Mouse (Mus musculus) hindbrain, embryonic 15.5 days (tissue): ENCODE measurements around the gene Arhgef26. TPM values are rescaled to one million over a fixed set of nuclear protein-coding genes. Genes with fewer than 3 reads are reported as not detected.
A peak's percentile ranks its signal among the peaks of the same experiment; 100 is the strongest.

Experiments
- ATAC-seq: fragments of 200-750 bp; cut with Nextera tagmentation; 2 replicates; pipeline ENCODE4 v1.8.0; 2017; ENCODE audit warnings: low read depth, moderate number of reproducible peaks, moderate TSS enrichment; ENCODE audit not compliant: low FRiP score
- H3K27ac ChIP-seq: fragments of 300-500 bp; sonication (generic); replicated peaks from 2 replicates; pipeline ENCODE4 v1.5.1; 2015; ENCODE audit warnings: mild to moderate bottlenecking, inconsistent platforms
- H3K27me3 ChIP-seq: fragments of 300-500 bp; sonication (generic); 2 replicates; pipeline ENCODE4 v1.6.1; 2015; ENCODE audit warnings: control low read depth, inconsistent platforms
- H3K36me3 ChIP-seq: fragments of 300-500 bp; sonication (generic); 2 replicates; pipeline ENCODE4 v1.6.1; 2015; ENCODE audit warnings: control low read depth, inconsistent platforms
- H3K4me1 ChIP-seq: fragments of 300-500 bp; sonication (generic); replicated peaks from 2 replicates; pipeline ENCODE4 v1.6.1; 2015; ENCODE audit warnings: control low read depth, inconsistent platforms
- H3K4me2 ChIP-seq: fragments of 300-500 bp; sonication (generic); 2 replicates; pipeline ENCODE4 v1.6.1; 2015; ENCODE audit warnings: moderate library complexity, mild to moderate bottlenecking, inconsistent platforms
- H3K4me3 ChIP-seq: fragments of 300-500 bp; sonication (generic); 2 replicates; pipeline ENCODE4 v1.5.1; 2015; ENCODE audit warnings: mild to moderate bottlenecking, inconsistent platforms
- H3K9ac ChIP-seq: fragments of 300-500 bp; sonication (generic); 2 replicates; pipeline ENCODE4 v1.6.1; 2015; ENCODE audit warnings: inconsistent platforms
- H3K9me3 ChIP-seq: fragments of 300-500 bp; sonication (generic); 2 replicates; pipeline ENCODE4 v1.6.1; 2016; ENCODE audit warnings: control low read depth, inconsistent platforms
- WGBS: fragments of 180-500 bp; shearing (Covaris S2); methylation state at CpG from one replicate; pipeline ENCODE4 v1.1.7; 2015; 5-methylcytosine and 5-hydroxymethylcytosine counted together
- polyA plus RNA-seq: library from polyadenylated mRNA; unstranded; fragments of >200 nt; fragmentation: Nextera tagmentation; extraction: Ambion mirVana; gene quantifications from 2 replicates; pipeline ENCODE4 v1.2.1, GENCODE M21; 2015

Arhgef26 gene
- polyA plus RNA-seq, 1 experiment from 2014 or later = 14.7 TPM

- no peak overlapping the region for H3K4me2 ChIP-seq
- H3K4me1 ChIP-seq = no peaks in the 10 kb centered on the region
- no peaks in the 10 kb centered on the region for H3K36me3 ChIP-seq
- H3K9me3 ChIP-seq = no peaks in the 10 kb centered on the region
- no peak overlapping the region for H3K27ac ChIP-seq
- no peak overlapping the region for H3K4me3 ChIP-seq
- WGBS = 96% methylated on average over 6 of the region's 6 CpGs
- H3K9ac ChIP-seq = no peak overlapping the region
- no peak for ATAC-seq
- H3K27me3 ChIP-seq = no peaks in the 10 kb centered on the region
Observed at GRCm38 (mm10) chr3:62417458-62417857, 79.3 kb downstream of the Arhgef26 start.

GRCm38 (mm10) chr3:62418387-62419138, 80.4 kb downstream of the Arhgef26 start:
- no peaks in the 10 kb centered on the region for H3K36me3 ChIP-seq
- H3K27me3 ChIP-seq = no peaks in the 10 kb centered on the region
- no peak overlapping the region for H3K4me3 ChIP-seq
- H3K4me1 ChIP-seq = no peaks in the 10 kb centered on the region
- no peak overlapping the region for H3K9ac ChIP-seq
- ATAC-seq = no peak
- H3K9me3 ChIP-seq = no peaks in the 10 kb centered on the region
- no peak overlapping the region for H3K27ac ChIP-seq
- WGBS = 84% methylated on average over 6 of the region's 6 CpGs
- no peak overlapping the region for H3K4me2 ChIP-seq

- no peak overlapping the region for H3K9ac ChIP-seq
- H3K4me2 ChIP-seq = no peak overlapping the region
- no peak for ATAC-seq
- no peaks in the 10 kb centered on the region for H3K4me1 ChIP-seq
- no peaks in the 10 kb centered on the region for H3K27me3 ChIP-seq
- no peak overlapping the region for H3K27ac ChIP-seq
- 0 out of 2 replicates have a peak, but pooled peaks cover 3% of the 10 kb centered on the region for H3K36me3 ChIP-seq
- no peak overlapping the region for H3K4me3 ChIP-seq
- H3K9me3 ChIP-seq = no peaks in the 10 kb centered on the region
- WGBS = 73% methylated on average over 4 of the region's 4 CpGs
Observed at GRCm38 (mm10) chr3:62433675-62434074, 95.5 kb downstream of the Arhgef26 start.

- H3K4me2 ChIP-seq = no peak overlapping the region
- H3K4me1 ChIP-seq = no peaks in the 10 kb centered on the region
- H3K9me3 ChIP-seq = no peaks in the 10 kb centered on the region
- no peak overlapping the region for H3K4me3 ChIP-seq
- 0 out of 2 replicates have a peak, but pooled peaks cover 3% of the 10 kb centered on the region for H3K36me3 ChIP-seq
- H3K9ac ChIP-seq = no peak overlapping the region
- no peaks in the 10 kb centered on the region for H3K27me3 ChIP-seq
- H3K27ac ChIP-seq = no peak overlapping the region
- ATAC-seq = no peak
Observed at GRCm38 (mm10) chr3:62435923-62436322, 97.8 kb downstream of the Arhgef26 start.

- ATAC-seq = no peak
- no peaks in the 10 kb centered on the region for H3K36me3 ChIP-seq
- H3K9ac ChIP-seq = no peak overlapping the region
- WGBS = 23% methylated on average over 5 of the region's 5 CpGs
- no peak overlapping the region for H3K4me2 ChIP-seq
- H3K27me3 ChIP-seq = no peaks in the 10 kb centered on the region
- H3K9me3 ChIP-seq = no peaks in the 10 kb centered on the region
- H3K27ac ChIP-seq = no peak overlapping the region
- no peaks in the 10 kb centered on the region for H3K4me1 ChIP-seq
- H3K4me3 ChIP-seq = no peak overlapping the region
Observed at GRCm38 (mm10) chr3:62440431-62440969, 102.4 kb downstream of the Arhgef26 start.

GRCm38 (mm10) chr3:62443582-62444194, 105.5 kb downstream of the Arhgef26 start:
- H3K27ac ChIP-seq = no peak overlapping the region
- no peak for ATAC-seq
- no peak overlapping the region for H3K4me2 ChIP-seq
- no peak overlapping the region for H3K4me3 ChIP-seq
- no peaks in the 10 kb centered on the region for H3K4me1 ChIP-seq
- H3K36me3 ChIP-seq = 0 out of 2 replicates have a peak, but pooled peaks cover 1% of the 10 kb centered on the region
- H3K9ac ChIP-seq = no peak overlapping the region
- H3K9me3 ChIP-seq = no peaks in the 10 kb centered on the region
- no peaks in the 10 kb centered on the region for H3K27me3 ChIP-seq
- 88% methylated on average over 12 of the region's 12 CpGs for WGBS

- Histone ChIP-seq H3K36me3 (0 out of 2 replicates have a peak, but pooled peaks cover 3% of the 10 kb centered on the region), H3K4me1 (no peaks in the 10 kb centered on the region), H3K27me3 (no peaks in the 10 kb centered on the region), H3K27ac (no peak overlapping the region), H3K4me2 (no peak overlapping the region), H3K9me3 (no peaks in the 10 kb centered on the region), H3K4me3 (no peak overlapping the region), H3K9ac (no peak overlapping the region)
- no peak for ATAC-seq
- 93% methylated on average over 7 of the region's 7 CpGs for WGBS
Observed at GRCm38 (mm10) chr3:62446271-62446670, 108.1 kb downstream of the Arhgef26 start.

- 75% methylated on average over 8 of the region's 8 CpGs for WGBS
- Histone ChIP-seq H3K27ac (no peak overlapping the region), H3K27me3 (no peaks in the 10 kb centered on the region), H3K36me3 (0 out of 2 replicates have a peak, but pooled peaks cover 3% of the 10 kb centered on the region), H3K9ac (no peak overlapping the region), H3K4me1 (no peaks in the 10 kb centered on the region), H3K4me2 (no peak overlapping the region), H3K9me3 (no peaks in the 10 kb centered on the region), H3K4me3 (no peak overlapping the region)
- ATAC-seq = no peak
Observed at GRCm38 (mm10) chr3:62447151-62447550, 109.0 kb downstream of the Arhgef26 start.

- Histone ChIP-seq H3K9ac (no peak overlapping the region), H3K36me3 (0 out of 2 replicates have a peak, but pooled peaks cover 3% of the 10 kb centered on the region), H3K9me3 (no peaks in the 10 kb centered on the region), H3K27me3 (no peaks in the 10 kb centered on the region), H3K4me3 (no peak overlapping the region), H3K4me2 (no peak overlapping the region), H3K27ac (no peak overlapping the region), H3K4me1 (peaks cover 12% of the 10 kb centered on the region)
- ATAC-seq = no peak
- 97% methylated on average over 4 of the region's 4 CpGs for WGBS
Observed at GRCm38 (mm10) chr3:62449871-62450496, 111.8 kb downstream of the Arhgef26 start.

- H3K4me3 ChIP-seq = no peak overlapping the region
- no peak for ATAC-seq
Observed at GRCm38 (mm10) chr3:62452961-62453360, 114.8 kb downstream of the Arhgef26 start.

GRCm38 (mm10) chr3:62454096-62454495, 116.0 kb downstream of the Arhgef26 start:
- Histone ChIP-seq H3K4me1 (peaks cover 20% of the 10 kb centered on the region), H3K9me3 (no peaks in the 10 kb centered on the region), H3K4me2 (no peak overlapping the region), H3K27me3 (no peaks in the 10 kb centered on the region), H3K27ac (peak overlapping the region; percentile 34; the same call in 1 of the 2 replicates), H3K36me3 (no peaks in the 10 kb centered on the region), H3K4me3 (no peak overlapping the region), H3K9ac (no peak overlapping the region)
- ATAC-seq = no peak
- 9% methylated on average over 3 of the region's 3 CpGs for WGBS

More at GRCm38 (mm10) chr3:62452961-62453360, 114.8 kb downstream of the Arhgef26 start:
- peak overlapping the region; percentile 34; the same call in 1 of the 2 replicates for H3K27ac ChIP-seq
- no peaks in the 10 kb centered on the region for H3K27me3 ChIP-seq
- WGBS = 51% methylated on average over 4 of the region's 4 CpGs
- no peak overlapping the region for H3K4me2 ChIP-seq
- H3K4me1 ChIP-seq = peaks cover 20% of the 10 kb centered on the region
- H3K36me3 ChIP-seq = 0 out of 2 replicates have a peak, but pooled peaks cover 3% of the 10 kb centered on the region
- H3K9ac ChIP-seq = no peak overlapping the region
- no peaks in the 10 kb centered on the region for H3K9me3 ChIP-seq

- no peaks in the 10 kb centered on the region for H3K9me3 ChIP-seq
- no peak overlapping the region for H3K9ac ChIP-seq
- no peak overlapping the region for H3K4me2 ChIP-seq
- peak; percentile 89 for ATAC-seq
- H3K4me3 ChIP-seq = no peak overlapping the region
- 4% methylated on average over 1 of the region's 1 CpGs for WGBS
- peaks cover 20% of the 10 kb centered on the region for H3K4me1 ChIP-seq
- no peaks in the 10 kb centered on the region for H3K27me3 ChIP-seq
- peak overlapping the region; percentile 49; the same call in 1 of the 2 replicates for H3K27ac ChIP-seq
- H3K36me3 ChIP-seq = peaks cover 12% of the 10 kb centered on the region; the same call in 1 of the 2 replicates
Observed at GRCm38 (mm10) chr3:62455854-62456253, 117.7 kb downstream of the Arhgef26 start.
